Mouse (Mus musculus) cerebellum, adult 2 months (tissue): ENCODE data around the gene Vegfa.

Source experiments
- CTCF ChIP-seq: fragments of 200-500 bp; IDR thresholded peaks from 2 replicates; pipeline ENCODE4 v1.5.1; 2011; ENCODE audit warnings: low read depth, mild to moderate bottlenecking, control low read depth, low read length, moderate library complexity, borderline replicate concordance; ENCODE audit not compliant: insufficient read depth
- POLR2A ChIP-seq: fragments of 200-500 bp; IDR thresholded peaks from 2 replicates; pipeline ENCODE4 v1.6.1; 2011; ENCODE audit warnings: low read length, control low read depth, borderline replicate concordance; ENCODE audit not compliant: insufficient read depth

- TF ChIP-seq POLR2A = no peak
- no peak for TF ChIP-seq CTCF
Observed at GRCm38 (mm10) chr17:46053291-46053842, 21.2 kb upstream of the Vegfa start.
